Mouse (Mus musculus): ENCODE data around the gene Trmt13.

DNA sequence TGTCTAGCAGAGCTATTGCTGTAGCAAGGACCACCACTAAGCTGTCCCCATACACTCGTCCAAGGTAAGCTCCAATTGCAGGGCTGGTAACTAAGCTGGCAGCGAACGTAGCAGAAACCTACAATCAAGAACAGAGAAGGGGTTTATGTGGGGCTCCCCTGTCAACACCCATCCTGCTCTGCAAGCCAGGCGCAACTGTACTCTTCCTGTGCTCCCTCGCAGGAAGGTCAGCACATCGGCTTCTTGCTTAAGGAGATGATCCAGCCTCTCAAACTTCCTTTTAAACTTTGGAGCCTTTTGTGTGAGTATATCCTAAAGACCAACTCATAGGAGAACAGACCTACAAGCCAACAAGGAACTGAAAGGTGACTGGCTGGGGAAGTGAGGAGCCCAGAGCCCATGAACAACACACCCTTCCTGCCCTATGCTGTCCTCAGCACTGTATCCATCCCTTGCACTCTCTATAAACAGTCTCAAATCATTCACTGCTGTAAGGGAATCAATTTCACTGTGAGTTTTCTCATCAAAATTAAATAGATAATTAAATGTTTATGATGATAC, 27.5 kb upstream of the Trmt13 start:
- TF ChIP-seq CTCF (IDR thresholded peaks at IDR 0.05) (no peak), POLR2A (IDR thresholded peaks at IDR 0.05; ENCODE audit: insufficient read depth, low read depth, low read length) (no peak), EP300 (IDR thresholded peaks at IDR 0.05; ENCODE audit: insufficient read depth, low read depth, low read length) (no peak)

Measured in heart, adult 2 months (tissue).